Mouse (Mus musculus) left cerebral cortex, postnatal 14 days (tissue): ENCODE measurements around the gene Cntn1. TPM values are rescaled to one million over a fixed set of nuclear protein-coding genes. Genes with fewer than 3 reads are reported as not detected.
"Not testable (repeated sequence)": the region's sequence is repeated elsewhere in the genome, so short reads cannot be mapped to it uniquely, and the experiment has no call there.

Experiments
- DNase-seq, 2 experiments: peaks; one replicate each; pipeline ENCODE4 v3.0.0; 2021 to 2022; ENCODE audit warnings: low spot score in 2 of 2, mixed read lengths in 1 of 2
- intact Hi-C: fragments of 180-260 bp; cut with DNase I; formaldehyde crosslinking; loops from one replicate; pipeline ENCODE4 v1.15.1; 2025
- total RNA-seq, 2 experiments: library from RNA; stranded (reverse); gene quantifications; 2 replicates each; pipeline ENCODE4 v1.2.3; 2021

Gene Cntn1
- total RNA-seq, 2 experiments from 2014 or later, result 376 to 404 TPM

DNA sequence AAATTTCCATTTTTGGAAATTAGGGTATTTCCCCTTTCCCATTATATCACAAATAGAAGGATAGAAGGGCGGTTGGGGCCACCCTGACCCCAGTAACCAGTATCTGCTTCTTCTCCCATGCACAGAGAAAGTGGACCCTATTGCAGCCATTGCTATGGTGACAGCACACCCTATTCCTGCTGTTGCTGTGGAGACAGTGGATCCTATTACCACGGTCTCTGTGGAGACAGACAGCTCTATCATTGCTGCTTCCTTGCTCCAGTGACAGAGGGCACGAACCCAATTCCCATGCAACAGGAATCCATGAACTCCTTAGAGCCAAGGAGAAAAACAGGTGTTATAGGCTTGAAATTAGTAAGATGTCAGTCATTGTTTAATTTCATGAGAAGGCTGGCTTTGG is 296.9 kb downstream of the Cntn1 start:
- peak; percentile 27 to 38 for DNase-seq
- intact Hi-C loops, result no loop called here

DNA sequence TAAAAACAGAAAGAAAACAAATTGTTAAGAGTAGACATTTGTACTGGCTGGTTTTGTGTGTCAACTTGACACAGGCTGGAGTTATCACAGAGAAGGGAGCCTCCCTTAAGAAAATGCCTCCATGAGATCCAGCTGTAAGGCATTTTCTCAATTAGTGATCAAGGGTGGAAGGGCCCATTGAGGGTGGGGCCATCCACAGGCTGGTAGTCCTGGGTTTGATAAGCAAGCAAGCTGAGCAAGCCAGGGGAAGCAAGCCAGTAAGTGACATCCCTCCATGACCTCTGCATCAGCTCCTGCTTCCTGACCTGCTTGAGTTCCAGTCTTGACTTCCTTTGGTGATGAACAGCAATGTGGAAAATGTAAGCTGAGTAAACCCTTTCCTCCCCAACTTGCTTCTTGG is 297.5 kb downstream of the Cntn1 start:
- intact Hi-C loops, DNase-seq: not testable (repeated sequence)

DNA sequence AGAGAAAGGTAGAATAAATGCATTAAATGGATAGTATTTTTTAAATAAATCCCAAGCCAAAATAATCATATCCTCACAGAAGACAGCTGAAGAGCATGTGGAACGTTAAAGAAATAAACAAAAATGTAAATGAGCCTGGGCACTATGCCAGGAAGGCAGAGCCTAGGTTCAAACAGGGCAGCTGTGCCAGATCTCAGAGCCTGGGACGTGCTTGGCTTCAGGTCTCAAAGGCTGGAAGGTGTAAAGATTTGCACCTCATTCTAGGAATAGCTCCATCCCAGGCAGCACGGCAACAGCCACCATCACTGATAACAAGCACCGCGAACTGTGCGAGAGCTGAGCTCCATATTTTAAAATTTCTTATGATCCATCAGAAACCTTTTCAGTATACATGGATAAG is 313.2 kb downstream of the Cntn1 start:
- DNase-seq, result peak in 1 of 2 experiments; percentile 11

DNA sequence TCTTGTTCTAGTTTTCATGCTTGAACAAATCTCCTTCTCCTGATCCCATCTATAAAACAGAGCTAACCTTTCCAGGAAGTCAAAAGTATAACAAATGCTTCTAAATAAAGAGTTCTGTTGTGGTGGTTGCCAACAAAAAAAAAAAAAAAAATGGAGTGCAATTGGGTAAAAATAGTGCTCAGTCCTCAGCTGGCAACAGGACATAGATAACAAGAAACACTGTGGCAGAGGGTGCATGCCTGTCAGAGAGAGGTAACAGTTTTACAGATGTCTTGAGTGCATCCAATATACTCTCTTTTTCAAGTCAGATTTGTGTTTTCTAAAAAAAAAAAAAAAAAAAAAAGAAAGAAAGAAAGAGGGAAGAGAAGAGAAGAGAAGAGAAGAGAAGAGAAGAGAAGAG is 313.6 kb downstream of the Cntn1 start:
- intact Hi-C loops, result no loop called here
- no peak for DNase-seq

More for the DNA sequence above, 313.2 kb downstream of the Cntn1 start:
- intact Hi-C loops, result no loop called here

Other genes with a start within 250 kb of the Cntn1 start
- gene Smgc, start 212.9 kb upstream of the Cntn1 start, total RNA-seq, result not detected